Mouse (Mus musculus) hindbrain, embryonic 10.5 days (tissue): ENCODE measurements around the gene Bcat1. TPM values are rescaled to one million over a fixed set of nuclear protein-coding genes. Genes with fewer than 3 reads are reported as not detected.

Experiments used
- DNase-seq: peaks from one replicate; pipeline ENCODE4 v3.0.0-alpha.2; 2017; ENCODE audit warnings: low spot score
- H3K27ac ChIP-seq: fragments of 300-500 bp; sonication (generic); 2 replicates; pipeline ENCODE4 v1.5.1; 2016; ENCODE audit warnings: mild to moderate bottlenecking, moderate library complexity
- H3K27me3 ChIP-seq: fragments of 300-500 bp; sonication (generic); 2 replicates; pipeline ENCODE4 v1.6.1; 2016; ENCODE audit warnings: mild to moderate bottlenecking; ENCODE audit not compliant: poor library complexity, insufficient read depth, severe bottlenecking
- H3K36me3 ChIP-seq: fragments of 300-500 bp; sonication (generic); 2 replicates; pipeline ENCODE4 v1.6.1; 2016; ENCODE audit warnings: mild to moderate bottlenecking, moderate library complexity
- H3K4me1 ChIP-seq: fragments of 300-500 bp; sonication (generic); replicated peaks from 2 replicates; pipeline ENCODE4 v1.6.1; 2016; ENCODE audit warnings: mild to moderate bottlenecking
- H3K4me3 ChIP-seq: fragments of 300-500 bp; sonication (generic); 2 replicates; pipeline ENCODE4 v1.5.1; 2016; ENCODE audit warnings: mild to moderate bottlenecking, moderate library complexity
- H3K9me3 ChIP-seq: fragments of 300-500 bp; sonication (generic); 2 replicates; pipeline ENCODE4 v1.6.1; 2016; ENCODE audit warnings: mild to moderate bottlenecking, moderate library complexity
- WGBS: fragments of 180-500 bp; shearing (Covaris S2); methylation state at CpG from one replicate; pipeline ENCODE4 v1.1.7; 2016; 5-methylcytosine and 5-hydroxymethylcytosine counted together
- polyA plus RNA-seq: library from polyadenylated mRNA; unstranded; fragments of >200 nt; fragmentation: Nextera tagmentation; extraction: Ambion mirVana; gene quantifications from 2 replicates; pipeline ENCODE4 v1.2.1, GENCODE M21; 2016

Gene Bcat1
- polyA plus RNA-seq, 1 experiment from 2014 or later: 123 TPM

GRCm38 (mm10) chr6:145040732-145041131 is 35.3 kb downstream of the Bcat1 start:
- Histone ChIP-seq H3K27me3 (no peaks in the 10 kb centered on the region), H3K9me3 (no peaks in the 10 kb centered on the region), H3K4me1 (peaks cover 39% of the 10 kb centered on the region), H3K4me3 (peak overlapping the region; percentile 24; the same call in 1 of the 2 replicates), H3K27ac (peak overlapping the region; percentile 79), H3K36me3 (peaks cover 45% of the 10 kb centered on the region)
- DNase-seq: no peak
- 27% methylated on average over 7 of the region's 7 CpGs for WGBS

GRCm38 (mm10) chr6:145037626-145038025 is 38.4 kb downstream of the Bcat1 start:
- Histone ChIP-seq H3K36me3 (peaks cover 67% of the 10 kb centered on the region), H3K9me3 (no peaks in the 10 kb centered on the region)
- 78% methylated on average over 1 of the region's 1 CpGs for WGBS

GRCm38 (mm10) chr6:145035412-145035811 is 40.6 kb downstream of the Bcat1 start:
- no peak overlapping the region for H3K4me3 ChIP-seq
- peaks cover 84% of the 10 kb centered on the region for H3K36me3 ChIP-seq
- peaks cover 3% of the 10 kb centered on the region for H3K4me1 ChIP-seq
- H3K27me3 ChIP-seq: no peaks in the 10 kb centered on the region
- DNase-seq: no peak
- H3K9me3 ChIP-seq: no peaks in the 10 kb centered on the region
- 91% methylated on average over 9 of the region's 9 CpGs for WGBS
- H3K27ac ChIP-seq: no peak overlapping the region

More at GRCm38 (mm10) chr6:145037626-145038025, 38.4 kb downstream of the Bcat1 start:
- no peak for DNase-seq
- H3K4me3 ChIP-seq: no peak overlapping the region
- H3K4me1 ChIP-seq: peaks cover 25% of the 10 kb centered on the region
- no peak overlapping the region for H3K27ac ChIP-seq
- no peaks in the 10 kb centered on the region for H3K27me3 ChIP-seq

- 90% methylated on average over 9 of the region's 9 CpGs for WGBS
- peaks cover 82% of the 10 kb centered on the region for H3K36me3 ChIP-seq
- DNase-seq: no peak
- no peaks in the 10 kb centered on the region for H3K4me1 ChIP-seq
- no peak overlapping the region for H3K4me3 ChIP-seq
- H3K9me3 ChIP-seq: no peaks in the 10 kb centered on the region
- H3K27me3 ChIP-seq: no peaks in the 10 kb centered on the region
- no peak overlapping the region for H3K27ac ChIP-seq
Observed at GRCm38 (mm10) chr6:145030587-145030986, 45.4 kb downstream of the Bcat1 start.

- peak; percentile 37 for DNase-seq
- Histone ChIP-seq H3K36me3 (peaks cover 86% of the 10 kb centered on the region), H3K27ac (peak overlapping the region; percentile 50; the same call in 1 of the 2 replicates)
Observed at GRCm38 (mm10) chr6:145023990-145024389, 52.0 kb downstream of the Bcat1 start.

GRCm38 (mm10) chr6:145022966-145023725 is 52.8 kb downstream of the Bcat1 start:
- 82% methylated on average over 14 of the region's 14 CpGs for WGBS
- Histone ChIP-seq H3K27ac (peak overlapping the region; percentile 50; the same call in 1 of the 2 replicates), H3K4me1 (peaks cover 19% of the 10 kb centered on the region; the same call in 1 of the 2 replicates)

More at GRCm38 (mm10) chr6:145023990-145024389, 52.0 kb downstream of the Bcat1 start:
- Histone ChIP-seq H3K4me3 (no peak overlapping the region), H3K4me1 (peaks cover 19% of the 10 kb centered on the region; the same call in 1 of the 2 replicates), H3K27me3 (no peaks in the 10 kb centered on the region), H3K9me3 (peaks cover 7% of the 10 kb centered on the region)
- 40% methylated on average over 8 of the region's 8 CpGs for WGBS

GRCm38 (mm10) chr6:145022349-145022748 is 53.6 kb downstream of the Bcat1 start:
- Histone ChIP-seq H3K4me3 (no peak overlapping the region), H3K36me3 (peaks cover 91% of the 10 kb centered on the region), H3K4me1 (peaks cover 19% of the 10 kb centered on the region; the same call in 1 of the 2 replicates), H3K27ac (no peak overlapping the region), H3K9me3 (peaks cover 7% of the 10 kb centered on the region), H3K27me3 (no peaks in the 10 kb centered on the region)
- 66% methylated on average over 5 of the region's 5 CpGs for WGBS
- DNase-seq: no peak

More at GRCm38 (mm10) chr6:145022966-145023725, 52.8 kb downstream of the Bcat1 start:
- Histone ChIP-seq H3K4me3 (no peak overlapping the region), H3K36me3 (peaks cover 86% of the 10 kb centered on the region), H3K9me3 (peaks cover 7% of the 10 kb centered on the region), H3K27me3 (no peaks in the 10 kb centered on the region)
- peak; percentile 41 for DNase-seq

GRCm38 (mm10) chr6:145020553-145020952 is 55.4 kb downstream of the Bcat1 start:
- H3K36me3 ChIP-seq: peaks cover 98% of the 10 kb centered on the region
- 84% methylated on average over 4 of the region's 4 CpGs for WGBS
- no peaks in the 10 kb centered on the region for H3K27me3 ChIP-seq
- H3K9me3 ChIP-seq: peaks cover 9% of the 10 kb centered on the region
- DNase-seq: no peak
- no peak overlapping the region for H3K4me3 ChIP-seq
- H3K4me1 ChIP-seq: peaks cover 19% of the 10 kb centered on the region; the same call in 1 of the 2 replicates
- H3K27ac ChIP-seq: no peak overlapping the region

GRCm38 (mm10) chr6:145018295-145018694 is 57.7 kb downstream of the Bcat1 start:
- Histone ChIP-seq H3K27ac (no peak overlapping the region), H3K4me3 (no peak overlapping the region), H3K36me3 (peaks cover 96% of the 10 kb centered on the region), H3K27me3 (no peaks in the 10 kb centered on the region), H3K4me1 (no peaks in the 10 kb centered on the region), H3K9me3 (peaks cover 13% of the 10 kb centered on the region)
- 85% methylated on average over 5 of the region's 5 CpGs for WGBS
- DNase-seq: no peak

- DNase-seq: no peak
- Histone ChIP-seq H3K9me3 (peaks cover 9% of the 10 kb centered on the region), H3K27ac (no peak overlapping the region), H3K4me1 (no peaks in the 10 kb centered on the region), H3K27me3 (no peaks in the 10 kb centered on the region), H3K4me3 (no peak overlapping the region), H3K36me3 (peaks cover 98% of the 10 kb centered on the region)
- WGBS: 95% methylated on average over 4 of the region's 4 CpGs
Observed at GRCm38 (mm10) chr6:145017508-145017907, 58.5 kb downstream of the Bcat1 start.

- no peak overlapping the region for H3K4me3 ChIP-seq
- peaks cover 96% of the 10 kb centered on the region for H3K36me3 ChIP-seq
- H3K27ac ChIP-seq: no peak overlapping the region
- no peaks in the 10 kb centered on the region for H3K4me1 ChIP-seq
- 96% methylated on average over 16 of the region's 16 CpGs for whole genome bisulfite sequencing
- H3K27me3 ChIP-seq: no peaks in the 10 kb centered on the region
- no peak for DNase-seq
- H3K9me3 ChIP-seq: peaks cover 9% of the 10 kb centered on the region
Observed at GRCm38 (mm10) chr6:145016639-145017038, 59.3 kb downstream of the Bcat1 start.

GRCm38 (mm10) chr6:145014944-145015343 is 61.0 kb downstream of the Bcat1 start:
- WGBS: 91% methylated on average over 2 of the region's 2 CpGs
- Histone ChIP-seq H3K4me1 (no peaks in the 10 kb centered on the region), H3K4me3 (no peak overlapping the region), H3K27ac (no peak overlapping the region), H3K27me3 (no peaks in the 10 kb centered on the region), H3K9me3 (peaks cover 9% of the 10 kb centered on the region), H3K36me3 (peaks cover 96% of the 10 kb centered on the region)
- no peak for DNase-seq

- H3K27ac ChIP-seq: no peak overlapping the region
- peaks cover 96% of the 10 kb centered on the region for H3K36me3 ChIP-seq
- 89% methylated on average over 8 of the region's 8 CpGs for WGBS
- no peak for DNase-seq
- H3K4me3 ChIP-seq: no peak overlapping the region
- no peaks in the 10 kb centered on the region for H3K27me3 ChIP-seq
- H3K4me1 ChIP-seq: no peaks in the 10 kb centered on the region
- H3K9me3 ChIP-seq: peaks cover 9% of the 10 kb centered on the region
Observed at GRCm38 (mm10) chr6:145012699-145013098, 63.3 kb downstream of the Bcat1 start.
